Mouse (Mus musculus): Measurements from ENCODE around the gene Tbl1xr1. TPM values are rescaled to one million over a fixed set of nuclear protein-coding genes. Genes with fewer than 3 reads are reported as not detected.

The Tbl1xr1 gene
- polyA plus RNA-seq, 1 experiment from 2014 or later, result 9.8 TPM

- Histone ChIP-seq H3K4me1 (ENCODE audit: insufficient read depth) (no peaks in the 10 kb centered on the region), H3K4me2 (ENCODE audit: low read depth, low read length) (no peak overlapping the region), H3K36me3 (replicated peaks; ENCODE audit: insufficient read depth, low read length) (no peaks in the 10 kb centered on the region), H3K9ac (replicated peaks) (no peak overlapping the region), H3K9me3 (ENCODE audit: low read length) (no peaks in the 10 kb centered on the region), H3K4me3 (ENCODE audit: low read depth, low read length) (no peak overlapping the region), H3K27me3 (ENCODE audit: insufficient read depth, low read length) (no peaks in the 10 kb centered on the region), H3K27ac (ENCODE audit: low read depth) (no peak overlapping the region)
- ATAC-seq (no peak), DNase-seq (no peak)
- WGBS (ENCODE audit: insufficient replicate concordance), result 63% methylated on average over 3 of the region's 3 CpGs
- no peak for TF ChIP-seq CTCF (IDR thresholded peaks at IDR 0.05; ENCODE audit: low read depth)
- TF ChIP-seq EP300 (IDR thresholded peaks at IDR 0.05; ENCODE audit: low read depth), result no peak
Measured at GRCm38 (mm10) chr3:22228052-22228451, 151.6 kb downstream of the Tbl1xr1 start.

GRCm38 (mm10) chr3:22230635-22231034, 154.2 kb downstream of the Tbl1xr1 start:
- no peak overlapping the region for H3K9ac ChIP-seq (replicated peaks)
- TF ChIP-seq EP300 (IDR thresholded peaks at IDR 0.05; ENCODE audit: low read depth) (no peak), CTCF (IDR thresholded peaks at IDR 0.05; ENCODE audit: low read depth) (no peak)
- no peak overlapping the region for H3K4me2 ChIP-seq (ENCODE audit: low read depth, low read length)
- no peaks in the 10 kb centered on the region for H3K27me3 ChIP-seq (ENCODE audit: insufficient read depth, low read length)
- WGBS (ENCODE audit: insufficient replicate concordance), result 51% methylated on average over 3 of the region's 3 CpGs
- no peak overlapping the region for H3K27ac ChIP-seq (ENCODE audit: low read depth)
- ATAC-seq, result no peak
- H3K36me3 ChIP-seq (replicated peaks; ENCODE audit: insufficient read depth, low read length), result no peaks in the 10 kb centered on the region
- no peaks in the 10 kb centered on the region for H3K4me1 ChIP-seq (ENCODE audit: insufficient read depth)
- H3K9me3 ChIP-seq (ENCODE audit: low read length), result no peaks in the 10 kb centered on the region
- DNase-seq, result no peak
- H3K4me3 ChIP-seq (ENCODE audit: low read depth, low read length), result no peak overlapping the region

- no peak for DNase-seq
- H3K9me3 ChIP-seq (ENCODE audit: low read length), result no peaks in the 10 kb centered on the region
- no peak overlapping the region for H3K4me2 ChIP-seq (ENCODE audit: low read depth, low read length)
- H3K27me3 ChIP-seq (ENCODE audit: insufficient read depth, low read length), result no peaks in the 10 kb centered on the region
- no peaks in the 10 kb centered on the region for H3K36me3 ChIP-seq (replicated peaks; ENCODE audit: insufficient read depth, low read length)
- no peak overlapping the region for H3K9ac ChIP-seq (replicated peaks)
- H3K4me3 ChIP-seq (ENCODE audit: low read depth, low read length), result no peak overlapping the region
- TF ChIP-seq EP300 (IDR thresholded peaks at IDR 0.05; ENCODE audit: low read depth) (no peak), CTCF (IDR thresholded peaks at IDR 0.05; ENCODE audit: low read depth) (no peak)
- ATAC-seq, result no peak
- H3K4me1 ChIP-seq (ENCODE audit: insufficient read depth), result no peaks in the 10 kb centered on the region
- H3K27ac ChIP-seq (ENCODE audit: low read depth), result no peak overlapping the region
- WGBS (ENCODE audit: insufficient replicate concordance), result 73% methylated on average over 16 of the region's 16 CpGs
Measured at GRCm38 (mm10) chr3:22238106-22238900, 161.9 kb downstream of the Tbl1xr1 start.

All from liver, postnatal 0 days (tissue).